In the genomic region with DNA sequence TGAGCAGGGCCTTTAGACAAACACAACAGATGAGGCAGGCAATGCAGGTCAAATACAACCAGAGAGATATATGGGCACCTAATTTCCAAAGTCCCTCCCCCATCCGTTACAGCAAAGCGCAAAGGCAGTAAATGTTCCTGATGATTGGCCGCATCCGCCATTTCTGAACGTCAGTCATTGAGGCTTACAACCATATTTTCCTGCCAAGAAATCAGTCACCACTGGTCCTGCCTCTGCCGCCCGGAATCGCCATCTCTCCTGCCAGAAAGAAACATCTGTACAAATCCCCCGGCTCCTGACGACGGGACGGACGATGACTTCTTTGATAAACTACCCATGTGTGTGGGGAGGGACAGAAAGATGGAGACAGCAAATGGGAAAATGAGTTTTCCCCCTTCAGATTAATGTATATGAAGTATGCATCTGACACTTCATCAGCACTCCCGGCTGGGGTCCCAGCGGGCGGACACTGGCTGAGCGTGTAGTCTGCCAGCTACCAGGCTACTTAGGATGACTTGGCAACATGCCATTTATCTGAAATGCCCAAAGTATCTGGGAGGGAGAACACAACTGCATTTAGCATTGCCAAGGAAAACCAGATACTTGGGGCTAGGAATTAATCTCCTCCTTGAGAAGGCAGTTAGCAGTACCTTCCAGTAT, we compare ENCODE assay signal across 24 mouse cellular contexts.
A peak's percentile ranks its signal among the peaks of the same experiment; 100 is the strongest.
DNase-seq lines count a peak whose midpoint lies in the region; ATAC-seq lines count a peak whose summit lies in the region.
"Had no signal": no experiment of that assay in that cellular context is flagged by ENCODE, and none has a peak within 500 bp of the region (broad histone marks: within the 10 kb centered on the region; RNA-seq: fewer than 3 reads in every experiment).

No protein-coding gene starts in this region.

- H3K36me3 ChIP-seq in midbrain, embryonic 11.5 days (ENCODE audit: control insufficient read depth, insufficient read depth, low read length) = no peaks in the 10 kb centered on the region
- no peaks in the 10 kb centered on the region for H3K36me3 ChIP-seq in midbrain, embryonic 16.5 days (ENCODE audit: control insufficient read depth, insufficient read depth, low read length)
- H3K36me3 ChIP-seq in hindbrain, embryonic 14.5 days (replicated peaks; ENCODE audit: control insufficient read depth, insufficient read depth) = no peaks in the 10 kb centered on the region
- H3K36me3 ChIP-seq in neural tube, embryonic 15.5 days = no peaks in the 10 kb centered on the region
- H3K36me3 ChIP-seq: forebrain, embryonic 10.5 days; heart, embryonic 12.5 days; limb, embryonic 15.5 days; lung, embryonic 15.5 days had no signal

- H3K4me1 ChIP-seq in midbrain, embryonic 11.5 days (ENCODE audit: control insufficient read depth, insufficient read depth, low read length) = no peaks in the 10 kb centered on the region
- H3K4me1 ChIP-seq in midbrain, embryonic 16.5 days (ENCODE audit: control insufficient read depth, insufficient read depth, low read length) = no peaks in the 10 kb centered on the region
- 0 out of 2 replicates have a peak, but pooled peaks cover 6% of the 10 kb centered on the region for H3K4me1 ChIP-seq in hindbrain, embryonic 14.5 days (replicated peaks; ENCODE audit: control insufficient read depth, insufficient read depth, low read length)
- H3K4me1 ChIP-seq in neural tube, embryonic 15.5 days = peaks cover 14% of the 10 kb centered on the region
- H3K4me1 ChIP-seq: limb, embryonic 15.5 days; lung, embryonic 15.5 days had no signal

- no peaks in the 10 kb centered on the region for H3K9me3 ChIP-seq in midbrain, embryonic 11.5 days (ENCODE audit: control insufficient read depth, low read length)
- no peaks in the 10 kb centered on the region for H3K9me3 ChIP-seq in midbrain, embryonic 16.5 days (replicated peaks; ENCODE audit: control insufficient read depth, low read length, poor library complexity, severe bottlenecking)
- no peaks in the 10 kb centered on the region for H3K9me3 ChIP-seq in hindbrain, embryonic 14.5 days (ENCODE audit: control insufficient read depth, low read length)
- no peaks in the 10 kb centered on the region for H3K9me3 ChIP-seq in neural tube, embryonic 15.5 days (replicated peaks)
- H3K9me3 ChIP-seq: forebrain, embryonic 10.5 days; limb, embryonic 15.5 days; lung, embryonic 15.5 days had no signal

- no peak overlapping the region for H3K4me2 ChIP-seq in midbrain, embryonic 11.5 days
- H3K4me2 ChIP-seq in midbrain, embryonic 16.5 days (ENCODE audit: low read length) = no peak overlapping the region
- H3K4me2 ChIP-seq in hindbrain, embryonic 14.5 days (replicated peaks) = 0 out of 2 replicates have a peak overlapping the region, but pooled peaks have one; percentile 6
- peak overlapping the region; percentile 22; the same call in 1 of the 2 replicates for H3K4me2 ChIP-seq in neural tube, embryonic 15.5 days
- H3K4me2 ChIP-seq: heart, embryonic 12.5 days; limb, embryonic 15.5 days; lung, embryonic 15.5 days had no signal

- 93% methylated on average over 17 of the region's 17 CpGs for WGBS in midbrain, embryonic 11.5 days
- 80% methylated on average over 17 of the region's 17 CpGs for WGBS in midbrain, embryonic 16.5 days
- 63% methylated on average over 17 of the region's 17 CpGs for WGBS in hindbrain, embryonic 14.5 days
- 43% methylated on average over 17 of the region's 17 CpGs for WGBS in neural tube, embryonic 15.5 days

- H3K27ac ChIP-seq in midbrain, embryonic 11.5 days (ENCODE audit: low read depth, low read length) = no peak overlapping the region
- H3K27ac ChIP-seq in midbrain, embryonic 16.5 days (ENCODE audit: low read length) = no peak overlapping the region
- 0 out of 2 replicates have a peak overlapping the region, but pooled peaks have one; percentile 38 for H3K27ac ChIP-seq in hindbrain, embryonic 14.5 days
- no peak overlapping the region for H3K27ac ChIP-seq in neural tube, embryonic 15.5 days (replicated peaks)
- H3K27ac ChIP-seq: forebrain, embryonic 10.5 days; limb, embryonic 15.5 days; liver, embryonic 14.5 days; lung, embryonic 15.5 days; macrophage had no signal

- H3K4me3 ChIP-seq in midbrain, embryonic 11.5 days (ENCODE audit: low read depth, low read length) = no peak overlapping the region
- H3K4me3 ChIP-seq in midbrain, embryonic 16.5 days (ENCODE audit: low read depth, low read length) = no peak overlapping the region
- H3K4me3 ChIP-seq in hindbrain, embryonic 14.5 days (replicated peaks; ENCODE audit: low read length) = no peak overlapping the region
- H3K4me3 ChIP-seq in neural tube, embryonic 15.5 days (replicated peaks) = no peak overlapping the region
- H3K4me3 ChIP-seq: forebrain, embryonic 10.5 days; heart, embryonic 12.5 days; limb, embryonic 15.5 days; lung, embryonic 15.5 days; myocyte had no signal

- DNase-seq in heart, adult 11 months = peak; percentile 89
- DNase-seq in heart, postnatal 10 days = no peak
- peak; percentile 56 for DNase-seq in midbrain, embryonic 11.5 days (ENCODE audit: low spot score, missing footprints)
- DNase-seq in hindbrain, embryonic 14.5 days (ENCODE audit: low spot score) = peak; percentile 56
- DNase-seq in frontal cortex, adult 2 months (ENCODE audit: extremely low spot score in 1 of 2, low spot score in 1 of 2) = no peak
- DNase-seq: adrenal gland, postnatal 36 days; cerebellum, adult 11 months; cerebellum, postnatal 14 days; heart, postnatal 4 days; kidney, adult 9 months; kidney, postnatal 14 days; left cerebral cortex, postnatal 4 days; right cerebral cortex, postnatal 25 days had no signal

- no peak for ATAC-seq in midbrain, embryonic 11.5 days (ENCODE audit: low FRiP score)
- no peak for ATAC-seq in midbrain, embryonic 16.5 days
- peak; percentile 80; the same call in 1 of the 2 replicates for ATAC-seq in hindbrain, embryonic 14.5 days (ENCODE audit: low FRiP score)
- no peak for ATAC-seq in neural tube, embryonic 15.5 days (ENCODE audit: low FRiP score)
- ATAC-seq: intestine, embryonic 16.5 days; Patski had no signal

- no peaks in the 10 kb centered on the region for H3K27me3 ChIP-seq in midbrain, embryonic 11.5 days (ENCODE audit: control insufficient read depth, insufficient read depth, low read length)
- H3K27me3 ChIP-seq in midbrain, embryonic 16.5 days (ENCODE audit: control insufficient read depth, insufficient read depth, low read depth, low read length) = no peaks in the 10 kb centered on the region
- no peaks in the 10 kb centered on the region for H3K27me3 ChIP-seq in hindbrain, embryonic 14.5 days (ENCODE audit: control insufficient read depth, insufficient read depth, low read length)
- H3K27me3 ChIP-seq in neural tube, embryonic 15.5 days (replicated peaks) = no peaks in the 10 kb centered on the region
- H3K27me3 ChIP-seq: heart, embryonic 12.5 days; limb, embryonic 15.5 days; lung, embryonic 15.5 days; Patski had no signal

- no peak overlapping the region for H3K9ac ChIP-seq in midbrain, embryonic 11.5 days (ENCODE audit: low read length)
- H3K9ac ChIP-seq in midbrain, embryonic 16.5 days (ENCODE audit: low read depth, low read length) = no peak overlapping the region
- H3K9ac ChIP-seq in hindbrain, embryonic 14.5 days = no peak overlapping the region
- H3K9ac ChIP-seq in neural tube, embryonic 15.5 days (replicated peaks) = no peak overlapping the region
- H3K9ac ChIP-seq: heart, embryonic 12.5 days; limb, embryonic 15.5 days; liver, embryonic 14.5 days; lung, embryonic 15.5 days had no signal

- intact Hi-C loops in heart, postnatal 10 days (cut with DNase I) = no loop called here

Comparison
In these comparisons a context has a peak if more than half of its experiments do, and no peak if none do; other contexts are left out.
1. DNase-seq: peak in heart, adult 11 months (single experiment), midbrain, embryonic 11.5 days (single experiment) and hindbrain, embryonic 14.5 days (single experiment); none in heart, postnatal 10 days (0 of 2) and frontal cortex, adult 2 months (0 of 2).
2. H3K4me2 ChIP-seq: peak in hindbrain, embryonic 14.5 days (single experiment) and neural tube, embryonic 15.5 days (single experiment); none in midbrain, embryonic 11.5 days (single experiment) and midbrain, embryonic 16.5 days (single experiment).